Mouse (Mus musculus): ENCODE results near the gene C1rb. TPM values are rescaled to one million over a fixed set of nuclear protein-coding genes. Genes with fewer than 3 reads are reported as not detected.
"Not testable (repeated sequence)": the region's sequence is repeated elsewhere in the genome, so short reads cannot be mapped to it uniquely, and the experiment has no call there.

Gene C1rb
- not detected in 2 replicates for polyA plus RNA-seq (2015; fragmentation: Nextera tagmentation; extraction: Ambion mirVana)

DNA sequence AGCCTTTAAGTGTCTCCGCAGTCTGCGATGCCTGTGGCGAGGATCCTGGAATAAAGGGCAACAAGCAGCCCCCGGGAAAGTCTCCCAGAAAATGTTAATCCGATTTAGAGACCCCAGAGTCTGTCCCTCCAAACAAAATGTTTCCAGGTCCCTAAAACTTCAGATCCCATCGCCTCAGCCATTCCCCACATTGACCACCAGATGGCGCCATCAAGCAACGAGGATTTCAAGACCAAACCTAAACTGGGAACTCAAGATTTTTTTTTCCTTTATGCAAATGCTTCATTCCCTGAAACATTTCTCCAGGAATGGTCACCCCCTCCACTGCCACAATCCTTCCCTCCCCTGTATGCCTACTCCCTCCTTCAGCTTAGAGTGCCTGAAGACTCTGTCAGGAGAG, at the start of gene C1rb:
Gene C1rb, plus strand, starts transcription at position 269 of the 400 bp plus-strand sequence.
- no peaks in the 10 kb centered on the region for H3K4me1 ChIP-seq (ENCODE audit: insufficient read depth, low read length)
- ATAC-seq (ENCODE audit: low FRiP score, low TSS enrichment) = no peak
- 6% methylated on average over 8 of the region's 8 CpGs for WGBS
- H3K9ac ChIP-seq (replicated peaks; ENCODE audit: low read length) = no peak within 1 kb of the TSS
- H3K36me3 ChIP-seq (ENCODE audit: insufficient read depth, low read length) = no peaks in the 10 kb centered on the region
- H3K9me3 ChIP-seq (ENCODE audit: low read length) = no peaks in the 10 kb centered on the region
- 0 out of 2 replicates have a peak within 1 kb of the TSS, but pooled peaks have one; percentile 7 for H3K4me2 ChIP-seq (replicated peaks; ENCODE audit: low read depth, low read length)
- H3K27ac ChIP-seq (ENCODE audit: low read length) = no peak within 1 kb of the TSS
- no peaks in the 10 kb centered on the region for H3K27me3 ChIP-seq (ENCODE audit: insufficient read depth, low read length)
- no peak within 1 kb of the TSS for H3K4me3 ChIP-seq (ENCODE audit: low read length)

DNA sequence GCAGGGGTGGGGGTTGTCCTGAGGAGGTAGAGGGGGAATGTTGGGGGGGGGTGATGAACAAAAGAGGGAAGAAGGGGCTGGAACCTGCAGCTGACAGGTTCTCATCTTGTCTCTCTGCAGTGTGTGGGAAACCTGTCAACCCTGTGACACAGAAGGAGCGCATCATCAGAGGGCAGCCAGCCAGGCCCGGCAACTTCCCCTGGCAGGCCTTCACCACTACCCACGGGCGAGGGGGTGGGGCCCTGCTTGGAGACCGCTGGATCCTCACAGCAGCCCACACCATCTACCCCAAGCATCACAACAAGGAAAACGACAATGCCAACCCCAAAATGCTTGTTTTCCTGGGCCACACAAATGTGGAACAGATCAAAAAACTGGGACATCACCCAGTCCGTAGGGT, 48.0 kb upstream of the C1rb start:
- 67% methylated on average over 7 of the region's 7 CpGs for WGBS
- not testable (repeated sequence) for H3K9me3 ChIP-seq (ENCODE audit: low read length); H3K4me2 ChIP-seq (replicated peaks; ENCODE audit: low read depth, low read length); H3K27me3 ChIP-seq (ENCODE audit: insufficient read depth, low read length); H3K9ac ChIP-seq (replicated peaks; ENCODE audit: low read length); H3K4me3 ChIP-seq (ENCODE audit: low read length); H3K27ac ChIP-seq (ENCODE audit: low read length); ATAC-seq (ENCODE audit: low FRiP score, low TSS enrichment); H3K36me3 ChIP-seq (ENCODE audit: insufficient read depth, low read length); H3K4me1 ChIP-seq (ENCODE audit: insufficient read depth, low read length)

GRCm38 (mm10) chr6:124527881-124528280, 42.2 kb upstream of the C1rb start:
- no peaks in the 10 kb centered on the region for H3K9me3 ChIP-seq (ENCODE audit: low read length)
- peaks cover 4% of the 10 kb centered on the region; the same call in 1 of the 2 replicates for H3K4me1 ChIP-seq (ENCODE audit: insufficient read depth, low read length)
- 74% methylated on average over 3 of the region's 3 CpGs for WGBS
- no peak overlapping the region for H3K9ac ChIP-seq (replicated peaks; ENCODE audit: low read length)
- H3K27me3 ChIP-seq (ENCODE audit: insufficient read depth, low read length) = no peaks in the 10 kb centered on the region
- no peak overlapping the region for H3K4me3 ChIP-seq (ENCODE audit: low read length)
- no peak overlapping the region for H3K27ac ChIP-seq (ENCODE audit: low read length)
- H3K4me2 ChIP-seq (replicated peaks; ENCODE audit: low read depth, low read length) = no peak overlapping the region
- no peak for ATAC-seq (ENCODE audit: low FRiP score, low TSS enrichment)
- no peaks in the 10 kb centered on the region for H3K36me3 ChIP-seq (ENCODE audit: insufficient read depth, low read length)

DNA sequence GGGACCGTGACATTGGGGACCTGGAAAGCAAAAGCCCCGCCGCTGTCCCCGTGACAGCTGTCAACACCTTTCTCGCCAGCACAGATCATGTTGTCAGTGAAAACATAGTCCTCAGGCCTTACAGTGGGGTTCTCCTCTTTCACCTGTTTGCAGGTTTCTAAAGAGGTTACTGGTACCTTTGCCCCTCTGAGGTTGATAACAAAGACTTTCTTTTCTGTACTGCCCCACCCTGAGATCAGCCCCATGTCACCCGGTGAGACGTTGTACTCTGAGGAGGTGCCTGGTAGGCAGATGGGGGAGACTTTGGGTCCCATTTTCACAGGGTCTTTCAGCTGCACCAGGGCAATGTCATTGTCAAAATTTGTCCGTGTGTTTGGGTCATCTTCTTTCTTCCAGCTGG, 39.0 kb upstream of the C1rb start:
- peaks cover 4% of the 10 kb centered on the region; the same call in 1 of the 2 replicates for H3K4me1 ChIP-seq (ENCODE audit: insufficient read depth, low read length)
- no peak overlapping the region for H3K9ac ChIP-seq (replicated peaks; ENCODE audit: low read length)
- no peak overlapping the region for H3K27ac ChIP-seq (ENCODE audit: low read length)
- no peaks in the 10 kb centered on the region for H3K9me3 ChIP-seq (ENCODE audit: low read length)
- no peaks in the 10 kb centered on the region for H3K36me3 ChIP-seq (ENCODE audit: insufficient read depth, low read length)
- H3K4me2 ChIP-seq (replicated peaks; ENCODE audit: low read depth, low read length) = no peak overlapping the region
- H3K27me3 ChIP-seq (ENCODE audit: insufficient read depth, low read length) = no peaks in the 10 kb centered on the region
- ATAC-seq (ENCODE audit: low FRiP score, low TSS enrichment) = no peak
- 83% methylated on average over 8 of the region's 8 CpGs for WGBS
- no peak overlapping the region for H3K4me3 ChIP-seq (ENCODE audit: low read length)

DNA sequence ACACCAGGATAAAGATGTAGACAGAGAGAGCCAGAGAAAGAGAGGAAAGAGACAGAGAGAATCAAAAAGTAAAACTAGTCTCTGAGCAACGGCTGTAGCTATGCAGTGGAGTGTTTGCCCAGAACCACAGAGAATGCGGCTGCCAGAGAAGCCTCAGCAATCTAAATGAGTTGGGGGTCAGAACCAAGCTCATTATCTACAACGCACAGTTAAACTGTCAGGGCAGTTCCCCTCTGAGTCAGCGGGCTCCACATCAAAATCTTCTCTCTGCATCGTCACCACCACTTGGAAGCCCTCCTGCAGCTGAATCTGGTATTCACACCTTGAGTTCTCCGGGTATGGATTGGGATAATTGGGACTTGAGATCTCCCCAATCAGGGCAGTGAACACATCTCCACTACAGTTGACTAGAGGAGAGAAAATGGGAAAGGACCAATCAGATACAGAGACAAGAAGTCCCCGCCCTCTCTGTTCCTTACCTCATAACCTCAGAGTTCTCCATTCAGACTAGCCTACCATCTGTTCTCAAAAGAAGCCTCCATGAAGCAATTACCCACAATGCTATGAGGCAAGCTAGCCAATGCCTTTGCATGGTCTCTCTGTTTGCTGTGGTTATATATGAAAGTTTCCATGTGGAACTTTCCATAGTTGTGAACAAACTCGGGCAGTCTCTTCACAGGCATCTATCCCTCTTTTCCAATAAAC, 33.8 kb upstream of the C1rb start:
- not testable (repeated sequence) for ATAC-seq (ENCODE audit: low FRiP score, low TSS enrichment); H3K36me3 ChIP-seq (ENCODE audit: insufficient read depth, low read length); H3K4me3 ChIP-seq (ENCODE audit: low read length); H3K27me3 ChIP-seq (ENCODE audit: insufficient read depth, low read length); H3K9ac ChIP-seq (replicated peaks; ENCODE audit: low read length); H3K27ac ChIP-seq (ENCODE audit: low read length); H3K4me2 ChIP-seq (replicated peaks; ENCODE audit: low read depth, low read length); H3K9me3 ChIP-seq (ENCODE audit: low read length); H3K4me1 ChIP-seq (ENCODE audit: insufficient read depth, low read length)
- 72% methylated on average over 8 of the region's 8 CpGs for WGBS

DNA sequence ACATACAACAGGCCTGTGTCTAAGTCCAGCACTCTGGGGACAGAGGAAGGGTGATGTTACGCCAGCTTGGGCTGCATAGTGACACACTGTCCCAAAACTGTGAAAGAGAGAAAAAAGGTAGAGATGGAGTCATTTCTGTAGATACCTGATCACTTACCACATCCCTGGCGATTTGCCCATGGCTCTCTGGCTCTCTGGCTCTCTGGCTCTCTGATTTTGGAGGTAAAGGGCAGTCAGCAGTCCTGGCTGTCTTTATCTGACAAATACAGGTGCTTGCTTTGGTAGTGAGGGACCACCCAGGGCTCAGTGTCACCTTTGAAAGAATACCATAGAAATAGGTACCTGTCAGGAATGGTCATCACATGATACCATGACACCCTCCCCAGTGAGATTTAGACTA, 28.9 kb upstream of the C1rb start:
- H3K27me3 ChIP-seq (ENCODE audit: insufficient read depth, low read length); H3K4me3 ChIP-seq (ENCODE audit: low read length); H3K9ac ChIP-seq (replicated peaks; ENCODE audit: low read length); H3K9me3 ChIP-seq (ENCODE audit: low read length); H3K27ac ChIP-seq (ENCODE audit: low read length); H3K36me3 ChIP-seq (ENCODE audit: insufficient read depth, low read length); H3K4me2 ChIP-seq (replicated peaks; ENCODE audit: low read depth, low read length); H3K4me1 ChIP-seq (ENCODE audit: insufficient read depth, low read length); ATAC-seq (ENCODE audit: low FRiP score, low TSS enrichment): not testable (repeated sequence)
- 84% methylated on average over 2 of the region's 2 CpGs for WGBS

DNA sequence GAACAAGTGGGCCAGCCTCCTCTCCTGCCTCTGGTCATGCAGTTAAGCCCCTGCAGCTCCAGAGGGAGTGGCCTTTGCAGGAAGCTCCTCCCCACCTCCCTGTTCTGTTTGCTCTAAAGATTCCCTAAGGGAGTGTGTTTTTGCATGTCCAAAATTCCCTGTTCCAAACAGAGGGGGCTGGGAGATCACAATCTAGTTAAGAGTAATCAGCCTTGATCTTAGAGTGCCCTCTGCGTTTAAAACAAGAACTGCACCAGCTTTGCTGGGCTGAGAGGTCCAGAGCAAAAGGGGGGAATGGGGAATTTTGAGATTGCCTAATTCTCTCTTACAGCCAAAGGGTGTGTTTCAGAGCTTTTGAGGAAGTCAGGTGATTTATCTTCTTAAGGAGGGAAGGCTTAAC, 27.8 kb upstream of the C1rb start, which contains the start of gene C1s1:
Gene C1s1, minus strand, starts transcription at position 76 of the 400 bp plus-strand sequence.
- not testable (repeated sequence) for H3K27ac ChIP-seq (ENCODE audit: low read length); H3K4me3 ChIP-seq (ENCODE audit: low read length); H3K9ac ChIP-seq (replicated peaks; ENCODE audit: low read length); H3K9me3 ChIP-seq (ENCODE audit: low read length); H3K36me3 ChIP-seq (ENCODE audit: insufficient read depth, low read length); H3K27me3 ChIP-seq (ENCODE audit: insufficient read depth, low read length); H3K4me1 ChIP-seq (ENCODE audit: insufficient read depth, low read length)
- H3K4me2 ChIP-seq (replicated peaks; ENCODE audit: low read depth, low read length) = 0 out of 2 replicates have a peak within 1 kb of the TSS, but pooled peaks have one; percentile 23
- peak; percentile 81 for ATAC-seq (ENCODE audit: low FRiP score, low TSS enrichment)
- 0% methylated on average over 1 of the region's 1 CpGs for WGBS

GRCm38 (mm10) chr6:124544466-124544865, 25.6 kb upstream of the C1rb start:
- no peak overlapping the region for H3K9ac ChIP-seq (replicated peaks; ENCODE audit: low read length)
- no peak for ATAC-seq (ENCODE audit: low FRiP score, low TSS enrichment)
- WGBS = 78% methylated on average over 5 of the region's 6 CpGs

DNA sequence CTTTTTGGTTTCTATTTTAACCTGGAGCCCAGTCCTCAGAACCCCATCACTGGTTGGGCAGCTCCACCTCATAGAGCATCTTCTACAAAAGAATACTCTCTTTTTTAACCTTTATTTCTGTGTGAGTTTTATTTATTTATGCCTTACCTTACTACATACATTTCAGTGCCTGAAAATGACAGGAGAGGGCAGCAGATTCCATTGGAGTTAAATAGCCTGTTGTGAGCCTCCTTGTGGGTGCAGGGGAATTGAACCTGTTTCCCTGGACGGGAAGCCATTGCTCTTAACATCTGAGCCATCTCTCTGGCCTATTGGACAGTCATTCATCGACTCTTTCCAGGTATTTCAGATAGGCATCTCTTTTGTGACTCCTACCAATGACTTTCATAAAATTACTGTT, 24.7 kb upstream of the C1rb start:
- H3K9me3 ChIP-seq (ENCODE audit: low read length) = 0 out of 2 replicates have a peak, but pooled peaks cover 5% of the 10 kb centered on the region
- H3K36me3 ChIP-seq (ENCODE audit: insufficient read depth, low read length) = no peaks in the 10 kb centered on the region
- H3K9ac ChIP-seq (replicated peaks; ENCODE audit: low read length) = no peak overlapping the region
- H3K4me3 ChIP-seq (ENCODE audit: low read length) = no peak overlapping the region
- no peak overlapping the region for H3K4me2 ChIP-seq (replicated peaks; ENCODE audit: low read depth, low read length)
- H3K27me3 ChIP-seq (ENCODE audit: insufficient read depth, low read length) = no peaks in the 10 kb centered on the region
- ATAC-seq (ENCODE audit: low FRiP score, low TSS enrichment) = no peak
- 84% methylated on average over 2 of the region's 2 CpGs for WGBS
- no peak overlapping the region for H3K27ac ChIP-seq (ENCODE audit: low read length)
- H3K4me1 ChIP-seq (ENCODE audit: insufficient read depth, low read length) = no peaks in the 10 kb centered on the region

More at GRCm38 (mm10) chr6:124544466-124544865, 25.6 kb upstream of the C1rb start:
- H3K9me3 ChIP-seq (ENCODE audit: low read length) = no peaks in the 10 kb centered on the region
- no peaks in the 10 kb centered on the region for H3K4me1 ChIP-seq (ENCODE audit: insufficient read depth, low read length)
- no peak overlapping the region for H3K4me3 ChIP-seq (ENCODE audit: low read length)
- no peak overlapping the region for H3K27ac ChIP-seq (ENCODE audit: low read length)
- no peaks in the 10 kb centered on the region for H3K36me3 ChIP-seq (ENCODE audit: insufficient read depth, low read length)
- no peaks in the 10 kb centered on the region for H3K27me3 ChIP-seq (ENCODE audit: insufficient read depth, low read length)
- H3K4me2 ChIP-seq (replicated peaks; ENCODE audit: low read depth, low read length) = no peak overlapping the region

GRCm38 (mm10) chr6:124547979-124548378, 22.1 kb upstream of the C1rb start:
- not testable (repeated sequence) for H3K27me3 ChIP-seq (ENCODE audit: insufficient read depth, low read length); H3K4me3 ChIP-seq (ENCODE audit: low read length); ATAC-seq (ENCODE audit: low FRiP score, low TSS enrichment); H3K9ac ChIP-seq (replicated peaks; ENCODE audit: low read length); H3K4me1 ChIP-seq (ENCODE audit: insufficient read depth, low read length); H3K27ac ChIP-seq (ENCODE audit: low read length); H3K4me2 ChIP-seq (replicated peaks; ENCODE audit: low read depth, low read length); H3K36me3 ChIP-seq (ENCODE audit: insufficient read depth, low read length)
- WGBS = 86% methylated on average over 3 of the region's 3 CpGs
- H3K9me3 ChIP-seq (ENCODE audit: low read length) = peaks cover 14% of the 10 kb centered on the region

Measured in kidney, embryonic 16.5 days (tissue).